Comparison of ENCODE assay signal across 20 mouse cellular contexts in genomic region chr15:62093672-62094071, GRCm38 (mm10).
DNase-seq lines count a peak whose midpoint lies in the region; ATAC-seq lines count a peak whose summit lies in the region.
"Had no signal": no experiment of that assay in that cellular context is flagged by ENCODE, and none has a peak within 500 bp of the region (broad histone marks: within the 10 kb centered on the region; RNA-seq: fewer than 3 reads in every experiment).

No protein-coding gene starts in this region.

- H3K4me2 ChIP-seq in kidney, embryonic 15.5 days, result no peak overlapping the region
- H3K4me2 ChIP-seq: embryonic facial prominence, embryonic 12.5 days; forebrain, embryonic 15.5 days; heart, embryonic 13.5 days; hindbrain, embryonic 15.5 days had no signal

- 74% methylated on average over 4 of the region's 4 CpGs for WGBS in kidney, embryonic 15.5 days

- no peaks in the 10 kb centered on the region for H3K9me3 ChIP-seq in kidney, embryonic 15.5 days (replicated peaks)
- H3K9me3 ChIP-seq: embryonic facial prominence, embryonic 12.5 days; forebrain, embryonic 15.5 days; heart, embryonic 13.5 days; hindbrain, embryonic 15.5 days had no signal

- no peaks in the 10 kb centered on the region for H3K36me3 ChIP-seq in kidney, embryonic 15.5 days
- H3K36me3 ChIP-seq: embryonic facial prominence, embryonic 12.5 days; forebrain, embryonic 15.5 days; heart, embryonic 13.5 days; hindbrain, embryonic 15.5 days had no signal

- H3K4me1 ChIP-seq in kidney, embryonic 15.5 days, result peaks cover 18% of the 10 kb centered on the region

- peak; percentile 16 for DNase-seq in kidney, adult 11 months
- no peak for DNase-seq in kidney, adult 18-20 months
- DNase-seq in kidney, postnatal 36 days, result peak; percentile 24 to 47
- DNase-seq in thymus, postnatal 4 days, result peak; percentile 3
- no peak for DNase-seq in thymus, postnatal 36 days
- DNase-seq in ZHBTc4 (ENCODE audit: low read depth, low spot score), result peak; percentile 41
- DNase-seq in cerebellum, adult 8-10 months, result no peak
- DNase-seq: adrenal gland, postnatal 10 days; cerebellum, adult 11 months; cerebellum, adult 9-10 months; cerebellum, postnatal 25 days; gastrocnemius, postnatal 36 days; heart, adult 11 months; heart, postnatal 36 days had no signal

- no peaks in the 10 kb centered on the region for H3K27me3 ChIP-seq in kidney, embryonic 15.5 days
- H3K27me3 ChIP-seq: embryonic facial prominence, embryonic 12.5 days; forebrain, embryonic 15.5 days; heart, embryonic 13.5 days; hindbrain, embryonic 15.5 days; Patski had no signal

- no peak overlapping the region for H3K9ac ChIP-seq in kidney, embryonic 15.5 days
- H3K9ac ChIP-seq: embryonic facial prominence, embryonic 12.5 days; forebrain, embryonic 15.5 days; heart, embryonic 13.5 days; hindbrain, embryonic 15.5 days had no signal

- no peak overlapping the region for H3K27ac ChIP-seq in kidney, embryonic 15.5 days
- H3K27ac ChIP-seq: embryonic facial prominence, embryonic 12.5 days; forebrain, embryonic 15.5 days; heart, embryonic 13.5 days had no signal

- ATAC-seq in kidney, embryonic 15.5 days (replicated peaks; ENCODE audit: low FRiP score), result no peak
- ATAC-seq: Patski had no signal

- no peak overlapping the region for H3K4me3 ChIP-seq in kidney, embryonic 15.5 days (replicated peaks)
- H3K4me3 ChIP-seq: embryonic facial prominence, embryonic 12.5 days; forebrain, embryonic 15.5 days; heart, embryonic 13.5 days; hindbrain, embryonic 15.5 days had no signal

Comparison
In these comparisons a context has a peak if more than half of its experiments do, and no peak if none do; other contexts are left out.
1. DNase-seq: peak in kidney, adult 11 months (single experiment), kidney, postnatal 36 days (2 of 2), thymus, postnatal 4 days (single experiment) and ZHBTc4 (single experiment); none in kidney, adult 18-20 months (single experiment), thymus, postnatal 36 days (0 of 2) and cerebellum, adult 8-10 months (single experiment).